Mouse (Mus musculus) layer of hippocampus, adult 9-10 months (tissue): ENCODE measurements around the gene Gdpd1.
"Not testable (repeated sequence)": the region's sequence is repeated elsewhere in the genome, so short reads cannot be mapped to it uniquely, and the experiment has no call there.

Source experiments
- DNase-seq: peaks from one replicate; pipeline ENCODE4 v3.0.0; 2022; ENCODE audit warnings: low spot score

Gene Gdpd1

GRCm38 (mm10) chr11:87026096-87026875, 47.6 kb downstream of the Gdpd1 start:
- no peak for DNase-seq

- no peak for DNase-seq
Observed at GRCm38 (mm10) chr11:87025351-87025750, 48.5 kb downstream of the Gdpd1 start.

- DNase-seq = not testable (repeated sequence)
Observed at GRCm38 (mm10) chr11:87023240-87023639, 50.6 kb downstream of the Gdpd1 start.

GRCm38 (mm10) chr11:87022765-87023164, 51.1 kb downstream of the Gdpd1 start:
- no peak for DNase-seq

GRCm38 (mm10) chr11:87021551-87021950, 52.3 kb downstream of the Gdpd1 start:
- no peak for DNase-seq

GRCm38 (mm10) chr11:87020449-87020848, 53.4 kb downstream of the Gdpd1 start:
- DNase-seq = no peak

- DNase-seq = no peak
Observed at GRCm38 (mm10) chr11:87019431-87019830, 54.4 kb downstream of the Gdpd1 start.

GRCm38 (mm10) chr11:87018081-87018480, 55.8 kb downstream of the Gdpd1 start:
- DNase-seq = no peak

- no peak for DNase-seq
Observed at GRCm38 (mm10) chr11:87015691-87016090, 58.2 kb downstream of the Gdpd1 start.

- peak; percentile 82 for DNase-seq
Observed at GRCm38 (mm10) chr11:87010476-87010875, 63.4 kb downstream of the Gdpd1 start.

GRCm38 (mm10) chr11:87007371-87007770, 66.5 kb downstream of the Gdpd1 start:
- no peak for DNase-seq

GRCm38 (mm10) chr11:87004960-87005755, 68.7 kb downstream of the Gdpd1 start:
- DNase-seq = no peak

- no peak for DNase-seq
Observed at GRCm38 (mm10) chr11:87002078-87002829, 71.6 kb downstream of the Gdpd1 start.

- DNase-seq = no peak
Observed at GRCm38 (mm10) chr11:87001217-87001616, 72.6 kb downstream of the Gdpd1 start.

- DNase-seq = no peak
Observed at GRCm38 (mm10) chr11:86996266-86996665, 77.6 kb downstream of the Gdpd1 start.

GRCm38 (mm10) chr11:86995625-86996221, 78.1 kb downstream of the Gdpd1 start:
- peak; percentile 73 for DNase-seq

GRCm38 (mm10) chr11:86994791-86995624, 78.9 kb downstream of the Gdpd1 start:
- no peak for DNase-seq

GRCm38 (mm10) chr11:86994330-86994729, 79.5 kb downstream of the Gdpd1 start:
- DNase-seq = no peak

- peak; percentile 90 for DNase-seq
Observed at GRCm38 (mm10) chr11:86993041-86994037, 80.5 kb downstream of the Gdpd1 start, which contains the start of gene Ypel2. Ypel2 (minus strand) TSS chr11:86993707.
